Mouse (Mus musculus): Measurements from ENCODE around the gene Rnd1.
A peak's percentile ranks its signal among the peaks of the same experiment; 100 is the strongest.

Gene Rnd1

GRCm38 (mm10) chr15:98677977-98678376 is 716 bp upstream of the Rnd1 start:
- DNase-seq (ENCODE audit: low read depth) = no peak

GRCm38 (mm10) chr15:98676471-98676870 is 790 bp downstream of the Rnd1 start:
- DNase-seq (ENCODE audit: low read depth) = no peak

- no peak for DNase-seq (ENCODE audit: low read depth)
Measured at GRCm38 (mm10) chr15:98675634-98676250, 1.5 kb downstream of the Rnd1 start.

GRCm38 (mm10) chr15:98674994-98675545 is 2.2 kb downstream of the Rnd1 start:
- no peak for DNase-seq (ENCODE audit: low read depth)

- DNase-seq (ENCODE audit: low read depth) = no peak
Measured at GRCm38 (mm10) chr15:98674284-98674993, 2.8 kb downstream of the Rnd1 start.

GRCm38 (mm10) chr15:98673732-98674131 is 3.5 kb downstream of the Rnd1 start:
- DNase-seq (ENCODE audit: low read depth) = no peak

- DNase-seq (ENCODE audit: low read depth) = no peak
Measured at GRCm38 (mm10) chr15:98672592-98672991, 4.7 kb downstream of the Rnd1 start.

- DNase-seq (ENCODE audit: low read depth) = no peak
Measured at GRCm38 (mm10) chr15:98664042-98664907, 13.0 kb downstream of the Rnd1 start.

GRCm38 (mm10) chr15:98662567-98663545 is 14.4 kb downstream of the Rnd1 start, which contains the start of gene Ddx23:
Gene Ddx23, minus strand, starts transcription at chr15:98662894.
- DNase-seq (ENCODE audit: low read depth) = peak; percentile 93

GRCm38 (mm10) chr15:98662198-98662566 is 15.1 kb downstream of the Rnd1 start:
- no peak for DNase-seq (ENCODE audit: low read depth)

- DNase-seq (ENCODE audit: low read depth) = no peak
Measured at GRCm38 (mm10) chr15:98656982-98657751, 20.1 kb downstream of the Rnd1 start.

- no peak for DNase-seq (ENCODE audit: low read depth)
Measured at GRCm38 (mm10) chr15:98652174-98652573, 25.1 kb downstream of the Rnd1 start.

GRCm38 (mm10) chr15:98651431-98651830 is 25.8 kb downstream of the Rnd1 start:
- DNase-seq (ENCODE audit: low read depth) = no peak

GRCm38 (mm10) chr15:98648071-98648470 is 29.2 kb downstream of the Rnd1 start:
- DNase-seq (ENCODE audit: low read depth) = no peak

GRCm38 (mm10) chr15:98647308-98647707 is 30.0 kb downstream of the Rnd1 start:
- DNase-seq (ENCODE audit: low read depth) = no peak

GRCm38 (mm10) chr15:98646737-98647136 is 30.5 kb downstream of the Rnd1 start:
- no peak for DNase-seq (ENCODE audit: low read depth)

GRCm38 (mm10) chr15:98645057-98646026 is 31.9 kb downstream of the Rnd1 start:
- no peak for DNase-seq (ENCODE audit: low read depth)

GRCm38 (mm10) chr15:98644406-98644805 is 32.9 kb downstream of the Rnd1 start:
- DNase-seq (ENCODE audit: low read depth) = no peak

- no peak for DNase-seq (ENCODE audit: low read depth)
Measured at GRCm38 (mm10) chr15:98640157-98640556, 37.1 kb downstream of the Rnd1 start.
